Mouse (Mus musculus): ENCODE measurements around the gene Lamc1.

DNA sequence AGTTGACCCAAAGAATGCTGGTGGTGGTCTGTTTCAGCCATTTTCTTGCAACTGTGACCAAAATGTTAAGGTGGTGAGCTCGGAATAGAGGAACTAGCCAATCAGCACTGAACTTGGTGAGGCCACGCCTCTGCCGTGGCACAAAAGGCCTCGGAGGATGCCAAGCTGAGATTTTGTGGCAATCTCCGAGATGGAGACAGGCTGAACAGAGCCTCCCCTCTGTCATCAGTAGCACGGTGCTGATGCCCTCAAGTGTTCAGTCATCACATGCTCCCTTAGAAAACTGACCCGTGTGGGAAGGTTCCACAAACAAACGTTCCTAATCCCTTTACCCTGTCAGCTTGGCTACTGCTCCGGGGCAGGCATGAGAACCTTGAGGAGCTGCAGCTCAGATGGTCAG lies 113.2 kb downstream of the Lamc1 start:
- TF ChIP-seq CTCF (IDR thresholded peaks at IDR 0.05; ENCODE audit: extremely low read depth, insufficient read length, insufficient replicate concordance, low read depth, low read length) (no peak), POLR2A (IDR thresholded peaks at IDR 0.05; ENCODE audit: low read depth, low read length) (no peak)

All from small intestine, adult 2 months (tissue).